Mouse (Mus musculus) limb, embryonic 14.5 days (tissue): Measurements from ENCODE around the gene Aff3. TPM values are rescaled to one million over a fixed set of nuclear protein-coding genes. Genes with fewer than 3 reads are reported as not detected.

Source experiments
- ATAC-seq: fragments of 200-750 bp; cut with Nextera tagmentation; 2 replicates; pipeline ENCODE4 v1.8.0; 2017; ENCODE audit warnings: low read depth, moderate number of reproducible peaks, moderate TSS enrichment; ENCODE audit not compliant: low FRiP score
- DNase-seq: peaks from one replicate; pipeline ENCODE4 v3.0.0-alpha.2; 2015; ENCODE audit warnings: low spot score
- H3K27ac ChIP-seq: fragments of 300-500 bp; sonication (generic); replicated peaks from 2 replicates; pipeline ENCODE4 v1.5.1; 2014; ENCODE audit warnings: low read depth, mild to moderate bottlenecking, low read length, moderate library complexity, mixed read lengths
- H3K27me3 ChIP-seq: fragments of 300-500 bp; sonication (generic); 2 replicates; pipeline ENCODE4 v1.6.1; 2014; ENCODE audit warnings: low read length, mixed read lengths; ENCODE audit not compliant: control insufficient read depth, insufficient read depth
- H3K36me3 ChIP-seq: fragments of 300-500 bp; sonication (generic); 2 replicates; pipeline ENCODE4 v1.6.1; 2014; ENCODE audit warnings: mild to moderate bottlenecking, low read length, moderate library complexity, mixed read lengths; ENCODE audit not compliant: control insufficient read depth, insufficient read depth
- H3K4me1 ChIP-seq: fragments of 300-500 bp; sonication (generic); 2 replicates; pipeline ENCODE4 v1.6.1; 2014; ENCODE audit warnings: antibody characterized with exemption, low read length, mixed read lengths; ENCODE audit not compliant: control insufficient read depth, insufficient read depth
- H3K4me2 ChIP-seq: fragments of 300-500 bp; sonication (generic); replicated peaks from 2 replicates; pipeline ENCODE4 v1.6.1; 2014; ENCODE audit warnings: low read depth, mild to moderate bottlenecking, low read length, moderate library complexity; ENCODE audit not compliant: severe bottlenecking
- H3K4me3 ChIP-seq: fragments of 300-500 bp; sonication (generic); replicated peaks from 2 replicates; pipeline ENCODE4 v1.5.1; 2014; ENCODE audit warnings: low read length
- H3K9ac ChIP-seq: fragments of 300-500 bp; sonication (generic); 2 replicates; pipeline ENCODE4 v1.6.1; 2014; ENCODE audit warnings: mild to moderate bottlenecking, low read depth, low read length, moderate library complexity; ENCODE audit not compliant: severe bottlenecking
- H3K9me3 ChIP-seq: fragments of 300-500 bp; sonication (generic); 2 replicates; pipeline ENCODE4 v1.6.1; 2016; ENCODE audit warnings: low read length; ENCODE audit not compliant: control insufficient read depth
- POLR2A ChIP-seq: fragments of 200-500 bp; IDR thresholded peaks from 2 replicates; pipeline ENCODE4 v1.8.0; 2012; ENCODE audit warnings: inconsistent platforms, mild to moderate bottlenecking, moderate library complexity, borderline replicate concordance; ENCODE audit not compliant: insufficient read depth, insufficient read length; ENCODE audit errors: extremely low read depth
- WGBS: fragments of 180-500 bp; shearing (Covaris S2); extraction: QIAGEN DNeasy Blood & Tissue Kit; methylation state at CpG from one replicate; pipeline ENCODE4 v1.1.7; 2014; 5-methylcytosine and 5-hydroxymethylcytosine counted together
- polyA plus RNA-seq, 2 experiments: library from polyadenylated mRNA; depleted of rRNA in 1 of 2; stranded (reverse) in 1 of 2; unstranded in 1 of 2; fragments of >200 nt; fragmentation: Nextera tagmentation in 1 of 2; extraction: Ambion mirVana in 1 of 2; gene quantifications; 2 replicates each; pipeline versions ENCODE4 v1.2.1 to v1.2.3; 2012 to 2014

The Aff3 gene
- polyA plus RNA-seq, 2 experiments = 20.4 to 22.4 TPM

DNA sequence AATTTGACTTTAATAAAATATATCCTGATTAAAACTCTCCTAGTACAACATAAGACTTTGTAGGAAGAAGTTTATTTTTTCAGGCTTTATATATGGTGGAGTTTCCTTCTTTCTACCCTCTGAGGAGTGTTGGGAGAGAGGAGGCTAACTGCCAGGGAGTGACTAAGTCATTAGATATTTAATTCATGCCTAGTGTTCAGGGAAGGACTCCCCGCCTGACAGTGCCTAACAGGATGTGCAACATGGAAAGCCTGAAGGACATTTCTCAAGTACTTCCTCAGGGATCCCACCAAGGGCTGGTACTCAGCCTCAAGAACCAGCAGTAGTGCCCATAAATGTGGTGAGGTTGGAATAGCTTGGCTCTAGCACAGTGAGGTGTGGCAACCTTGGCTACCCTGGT lies 378.2 kb downstream of the Aff3 start:
- Histone ChIP-seq H3K27me3 (no peaks in the 10 kb centered on the region), H3K4me1 (no peaks in the 10 kb centered on the region), H3K9me3 (no peaks in the 10 kb centered on the region), H3K4me3 (no peak overlapping the region), H3K27ac (no peak overlapping the region), H3K36me3 (peaks cover 3% of the 10 kb centered on the region; the same call in 1 of the 2 replicates), H3K4me2 (no peak overlapping the region), H3K9ac (no peak overlapping the region)
- ATAC-seq = no peak
- whole genome bisulfite sequencing = 85% methylated on average over 1 of the region's 1 CpGs
- DNase-seq = no peak
- no peak for TF ChIP-seq POLR2A

- no peaks in the 10 kb centered on the region for H3K9me3 ChIP-seq
- H3K4me3 ChIP-seq = no peak overlapping the region
- no peak for TF ChIP-seq POLR2A
- no peak overlapping the region for H3K9ac ChIP-seq
- ATAC-seq (no peak), DNase-seq (no peak)
- no peaks in the 10 kb centered on the region for H3K27me3 ChIP-seq
- no peak overlapping the region for H3K27ac ChIP-seq
- WGBS = 95% methylated on average over 7 of the region's 7 CpGs
- no peaks in the 10 kb centered on the region for H3K4me1 ChIP-seq
- H3K36me3 ChIP-seq = no peaks in the 10 kb centered on the region
- no peak overlapping the region for H3K4me2 ChIP-seq
Measured at GRCm38 (mm10) chr1:38280549-38280948, 384.2 kb downstream of the Aff3 start.

DNA sequence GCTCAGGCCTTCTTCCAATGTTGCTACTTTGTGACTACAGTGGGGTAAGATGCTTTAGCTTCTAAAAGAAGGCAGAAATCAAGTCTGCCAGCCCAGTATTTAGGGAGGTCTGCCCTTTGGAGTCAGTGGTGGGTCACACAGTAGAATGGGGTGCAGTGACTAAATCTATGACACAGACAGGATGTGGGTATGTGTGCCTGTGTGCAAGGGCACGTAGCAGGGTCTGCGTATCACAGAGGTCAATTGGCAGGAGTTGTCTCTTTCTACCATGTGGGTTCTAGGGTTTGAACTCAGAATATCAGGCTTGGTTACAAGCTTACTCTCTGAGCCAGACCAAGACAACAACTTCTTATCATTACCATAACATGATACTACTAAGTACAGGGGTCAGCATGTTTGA lies 393.4 kb downstream of the Aff3 start:
- Histone ChIP-seq H3K4me3 (no peak overlapping the region), H3K9ac (no peak overlapping the region), H3K4me1 (peaks cover 8% of the 10 kb centered on the region; the same call in 1 of the 2 replicates), H3K27me3 (no peaks in the 10 kb centered on the region), H3K36me3 (peaks cover 6% of the 10 kb centered on the region), H3K9me3 (no peaks in the 10 kb centered on the region), H3K27ac (no peak overlapping the region), H3K4me2 (no peak overlapping the region)
- TF ChIP-seq POLR2A = no peak
- ATAC-seq = no peak
- WGBS = 93% methylated on average over 2 of the region's 2 CpGs
- DNase-seq = no peak

GRCm38 (mm10) chr1:38268246-38269042 lies 396.3 kb downstream of the Aff3 start:
- H3K4me2 ChIP-seq = no peak overlapping the region
- H3K9ac ChIP-seq = no peak overlapping the region
- H3K27ac ChIP-seq = no peak overlapping the region
- H3K9me3 ChIP-seq = peaks cover 7% of the 10 kb centered on the region; the same call in 1 of the 2 replicates
- DNase-seq (no peak), ATAC-seq (no peak)
- H3K4me3 ChIP-seq = no peak overlapping the region
- TF ChIP-seq POLR2A = no peak
- H3K27me3 ChIP-seq = no peaks in the 10 kb centered on the region
- H3K4me1 ChIP-seq = peaks cover 18% of the 10 kb centered on the region
- WGBS = 70% methylated on average over 20 of the region's 20 CpGs
- peaks cover 12% of the 10 kb centered on the region for H3K36me3 ChIP-seq

DNA sequence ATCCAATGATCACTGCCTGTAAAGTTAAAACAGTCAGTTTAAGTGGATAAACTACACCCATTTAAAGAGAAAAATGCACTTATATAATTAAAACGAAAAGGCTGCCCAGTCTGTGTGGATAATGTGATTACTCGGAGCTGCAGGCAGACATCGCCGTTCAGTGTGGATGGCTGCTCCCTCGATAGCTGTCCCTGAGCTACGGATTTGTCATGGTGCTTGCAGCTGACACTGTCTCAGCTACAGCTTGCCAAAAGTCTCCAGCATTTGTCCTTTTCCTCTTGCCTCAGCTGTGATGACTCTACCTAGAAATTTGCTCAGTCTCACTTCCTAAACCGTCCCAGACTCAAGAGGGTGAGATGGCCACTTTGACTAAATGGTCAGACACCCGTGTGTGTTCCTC lies 401.5 kb downstream of the Aff3 start:
- H3K4me2 ChIP-seq = no peak overlapping the region
- H3K27me3 ChIP-seq = no peaks in the 10 kb centered on the region
- H3K9me3 ChIP-seq = peaks cover 7% of the 10 kb centered on the region; the same call in 1 of the 2 replicates
- peak; percentile 38 for DNase-seq
- TF ChIP-seq POLR2A = no peak
- whole genome bisulfite sequencing = 55% methylated on average over 8 of the region's 8 CpGs
- H3K27ac ChIP-seq = peak overlapping the region; percentile 40
- H3K9ac ChIP-seq = no peak overlapping the region
- H3K4me1 ChIP-seq = peaks cover 57% of the 10 kb centered on the region
- H3K36me3 ChIP-seq = peaks cover 12% of the 10 kb centered on the region
- no peak for ATAC-seq
- H3K4me3 ChIP-seq = no peak overlapping the region
